Mouse (Mus musculus) spleen, adult 2 months (tissue): ENCODE measurements around the gene Lyar.

ENCODE experiments used
- CTCF ChIP-seq: fragments of 200-500 bp; IDR thresholded peaks from 2 replicates; pipeline ENCODE4 v1.5.1; 2011; ENCODE audit warnings: mild to moderate bottlenecking, inconsistent platforms; ENCODE audit not compliant: insufficient read depth, insufficient read length, insufficient replicate concordance; ENCODE audit errors: extremely low read depth
- POLR2A ChIP-seq: fragments of 200-500 bp; IDR thresholded peaks from 2 replicates; pipeline ENCODE4 v1.6.1; 2011; ENCODE audit warnings: low read depth, low read length, inconsistent platforms

DNA sequence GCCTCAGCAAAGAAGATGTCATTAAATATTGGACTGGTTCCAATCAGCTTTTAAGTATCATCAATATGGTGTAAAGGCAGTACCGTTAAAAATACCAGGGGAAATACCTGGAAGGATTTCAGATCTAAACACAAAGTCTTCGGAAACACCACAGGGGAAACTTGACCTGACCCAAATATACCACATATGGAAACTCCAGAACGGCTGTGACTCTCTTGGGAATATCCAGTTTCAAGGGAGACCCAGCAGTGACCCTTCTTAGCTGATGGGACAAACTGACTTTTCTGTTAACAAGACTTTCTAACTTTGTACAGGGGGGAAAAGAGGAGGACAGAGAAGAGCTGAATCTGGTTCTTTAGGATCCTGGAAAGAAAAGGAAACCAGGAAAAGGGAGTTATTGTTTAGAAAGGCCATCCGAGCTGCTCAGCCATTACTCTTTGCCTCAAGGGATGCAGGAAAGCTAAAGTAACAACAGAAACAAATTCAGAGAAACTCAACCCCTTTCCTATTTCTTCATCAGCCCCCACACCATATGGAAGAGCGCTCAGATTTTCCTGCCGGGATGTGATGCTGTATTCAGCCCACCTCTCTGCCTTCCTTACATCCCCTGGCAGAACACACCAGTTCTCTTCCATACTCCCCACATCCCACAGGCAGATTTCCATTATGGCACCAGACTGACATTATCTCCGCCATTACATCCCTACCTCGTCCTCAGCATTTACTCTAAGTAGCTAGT is 37.9 kb downstream of the Lyar start:
- no peak for TF ChIP-seq CTCF
- no peak for TF ChIP-seq POLR2A
